Mouse (Mus musculus) erythroblast, embryonic 14.5 days (primary cell): ENCODE results near the gene Sbds.

ENCODE experiments used
- GATA1 ChIP-seq: IDR thresholded peaks from 2 replicates; pipeline ENCODE4 v1.6.1; 2012; ENCODE audit warnings: low read length, inconsistent platforms, mixed read lengths
- TAL1 ChIP-seq: IDR thresholded peaks from 3 replicates; pipeline ENCODE4 v1.6.1; 2012; ENCODE audit warnings: low read length, inconsistent platforms, mixed read lengths

- TF ChIP-seq GATA1 (no peak), TAL1 (no peak)
Measured at GRCm38 (mm10) chr5:130267316-130267715, 12.0 kb upstream of the Sbds start.
